Mouse (Mus musculus) cortical plate, adult 2 months (tissue): ENCODE measurements around the gene Prx. TPM values are rescaled to one million over a fixed set of nuclear protein-coding genes. Genes with fewer than 3 reads are reported as not detected.

Experiments used
- H3K27ac ChIP-seq: fragments of 200-500 bp; 2 replicates; pipeline ENCODE4 v1.5.1; 2012; ENCODE audit warnings: low read length, control low read depth, inconsistent platforms; ENCODE audit not compliant: insufficient read depth
- H3K4me1 ChIP-seq: fragments of 200-500 bp; 2 replicates; pipeline ENCODE4 v1.6.1; 2011; ENCODE audit warnings: low read length; ENCODE audit not compliant: control insufficient read depth, insufficient read depth
- H3K4me3 ChIP-seq: fragments of 200-500 bp; 2 replicates; pipeline ENCODE4 v1.5.1; 2011; ENCODE audit warnings: mild to moderate bottlenecking, low read length, control low read depth; ENCODE audit not compliant: insufficient read depth
- CTCF ChIP-seq: fragments of 200-500 bp; IDR thresholded peaks from 2 replicates; pipeline ENCODE4 v1.5.1; 2011; ENCODE audit warnings: mild to moderate bottlenecking, control low read depth, low read length; ENCODE audit not compliant: insufficient read depth; ENCODE audit errors: extremely low read depth
- POLR2A ChIP-seq: fragments of 200-500 bp; IDR thresholded peaks from 2 replicates; pipeline ENCODE4 v1.6.1; 2011; ENCODE audit warnings: mild to moderate bottlenecking, low read length, control low read depth; ENCODE audit not compliant: insufficient read depth; ENCODE audit errors: extremely low read depth
- polyA plus RNA-seq: library from polyadenylated mRNA; depleted of rRNA; stranded (reverse); fragments of >200 nt; gene quantifications from 2 replicates; pipeline ENCODE4 v1.2.3, GENCODE M21; 2012

Gene Prx
- polyA plus RNA-seq, 1 experiment, result 0.29 TPM

DNA sequence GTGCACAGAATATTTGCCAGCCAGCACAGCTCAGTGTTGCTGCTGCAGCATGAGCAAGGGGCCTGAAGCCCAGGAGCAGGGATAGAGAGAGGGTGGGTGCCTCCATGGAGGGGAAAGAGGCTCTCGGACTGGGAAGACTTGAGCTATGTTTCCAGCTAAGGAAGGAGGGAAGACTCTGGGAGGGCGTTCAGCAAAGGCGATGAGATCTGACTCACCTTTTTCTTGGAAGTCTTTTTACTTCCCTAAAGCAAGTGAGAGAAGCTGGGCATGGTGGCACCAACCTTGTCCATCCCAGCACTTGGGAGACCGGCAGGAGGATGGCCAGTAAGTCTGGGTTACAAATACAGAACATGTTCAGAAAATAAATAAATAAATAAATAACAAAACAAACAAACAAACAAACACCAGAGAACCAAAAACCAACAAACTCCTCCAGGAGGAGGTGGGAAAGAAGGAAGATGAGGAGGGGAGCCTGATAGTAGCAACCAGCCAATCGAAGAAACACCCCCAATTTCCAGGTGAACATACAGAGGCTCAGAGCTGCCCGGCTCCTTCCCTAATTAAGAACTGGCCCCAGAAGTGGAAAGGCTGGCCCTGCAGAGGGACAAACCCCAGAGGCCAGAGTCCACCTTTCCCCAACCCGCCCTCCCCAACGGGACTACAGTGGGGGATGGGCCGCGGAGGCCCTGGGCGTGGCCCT, 18.0 kb upstream of the Prx start:
- H3K4me3 ChIP-seq, result peak overlapping the region; percentile 40
- H3K4me1 ChIP-seq, result no peaks in the 10 kb centered on the region
- H3K27ac ChIP-seq, result no peak overlapping the region
- TF ChIP-seq CTCF, result no peak
- TF ChIP-seq POLR2A, result no peak

DNA sequence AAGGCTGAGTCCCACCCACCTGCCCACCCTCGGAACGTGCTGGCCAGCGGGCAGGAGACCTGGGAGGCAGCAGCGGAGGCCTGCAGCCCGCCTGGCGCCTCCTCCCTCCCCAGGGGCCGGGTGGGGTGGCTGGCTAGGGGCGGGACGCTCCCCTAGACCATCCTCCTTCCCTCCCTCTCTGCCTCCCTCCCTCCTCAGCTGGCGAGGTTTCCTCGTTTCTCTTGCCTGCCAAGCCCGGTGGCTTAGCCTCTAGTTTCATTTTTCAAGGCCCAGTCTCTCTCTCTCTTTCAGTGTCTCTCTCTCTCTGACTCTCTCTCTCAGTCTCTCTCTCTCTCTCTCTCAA, 17.5 kb upstream of the Prx start:
- Histone ChIP-seq H3K27ac (peak overlapping the region; percentile 10; the same call in 1 of the 2 replicates), H3K4me1 (no peaks in the 10 kb centered on the region), H3K4me3 (peak overlapping the region; percentile 40)
- TF ChIP-seq CTCF (no peak), POLR2A (peak; percentile 37; the same call in 1 of the 2 replicates)

DNA sequence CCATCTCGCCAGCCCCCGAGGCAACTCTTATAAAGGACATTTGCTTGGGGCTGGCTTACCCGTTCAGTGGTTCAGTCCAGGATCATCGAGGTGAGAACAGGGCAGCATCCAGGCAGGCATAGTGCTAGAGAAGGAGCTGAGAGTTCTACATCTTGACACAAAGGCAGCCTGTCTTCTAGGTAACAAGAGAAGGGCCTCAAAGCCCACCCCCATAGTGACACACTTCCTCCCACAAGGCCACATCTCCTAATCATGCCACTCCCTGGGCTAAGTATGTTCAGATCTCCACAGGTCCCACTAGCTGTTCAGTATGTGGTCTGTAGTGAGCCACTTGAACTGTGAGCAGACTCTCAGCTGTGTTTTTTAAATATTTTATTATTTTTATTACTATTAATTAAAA, 15.3 kb upstream of the Prx start:
- TF ChIP-seq CTCF, result no peak
- no peak for TF ChIP-seq POLR2A
- Histone ChIP-seq H3K4me1 (no peaks in the 10 kb centered on the region; the same call in 1 of the 2 replicates), H3K4me3 (no peak overlapping the region), H3K27ac (no peak overlapping the region)

DNA sequence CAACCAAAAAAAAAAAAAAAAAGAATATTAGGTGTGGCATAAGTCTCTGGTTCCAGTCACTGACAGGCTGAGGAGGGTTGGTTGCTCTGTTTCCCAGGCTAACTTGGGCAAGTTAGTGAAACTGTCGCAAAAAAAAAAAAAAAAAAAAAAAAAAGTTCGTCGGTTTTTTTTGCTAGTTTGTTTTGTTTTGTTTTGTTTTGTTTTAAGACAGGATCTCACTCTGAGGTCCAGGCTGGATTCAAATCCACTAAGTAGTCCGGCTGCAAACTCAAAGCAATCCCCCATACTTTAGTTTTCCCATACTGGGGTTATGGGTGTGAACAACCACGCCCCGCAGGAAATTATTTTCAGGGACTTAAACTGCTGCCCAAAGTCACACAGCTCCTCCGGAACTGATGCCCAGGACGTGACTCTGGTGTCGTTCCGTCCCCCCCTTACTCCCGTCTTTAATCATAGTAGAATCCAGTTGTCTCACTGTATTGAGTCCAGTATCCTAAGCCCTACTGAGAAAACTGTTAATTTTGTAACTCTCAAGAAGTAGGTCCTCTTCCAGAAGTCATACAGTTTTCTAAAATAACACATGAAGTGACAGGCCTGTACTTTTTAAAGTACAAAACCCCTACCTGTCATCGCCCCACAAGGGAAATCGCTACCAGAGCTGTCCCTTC, 12.9 kb upstream of the Prx start:
- Histone ChIP-seq H3K4me3 (peak overlapping the region; percentile 70), H3K4me1 (no peaks in the 10 kb centered on the region; the same call in 1 of the 2 replicates), H3K27ac (no peak overlapping the region)
- TF ChIP-seq CTCF, result no peak
- TF ChIP-seq POLR2A, result no peak

DNA sequence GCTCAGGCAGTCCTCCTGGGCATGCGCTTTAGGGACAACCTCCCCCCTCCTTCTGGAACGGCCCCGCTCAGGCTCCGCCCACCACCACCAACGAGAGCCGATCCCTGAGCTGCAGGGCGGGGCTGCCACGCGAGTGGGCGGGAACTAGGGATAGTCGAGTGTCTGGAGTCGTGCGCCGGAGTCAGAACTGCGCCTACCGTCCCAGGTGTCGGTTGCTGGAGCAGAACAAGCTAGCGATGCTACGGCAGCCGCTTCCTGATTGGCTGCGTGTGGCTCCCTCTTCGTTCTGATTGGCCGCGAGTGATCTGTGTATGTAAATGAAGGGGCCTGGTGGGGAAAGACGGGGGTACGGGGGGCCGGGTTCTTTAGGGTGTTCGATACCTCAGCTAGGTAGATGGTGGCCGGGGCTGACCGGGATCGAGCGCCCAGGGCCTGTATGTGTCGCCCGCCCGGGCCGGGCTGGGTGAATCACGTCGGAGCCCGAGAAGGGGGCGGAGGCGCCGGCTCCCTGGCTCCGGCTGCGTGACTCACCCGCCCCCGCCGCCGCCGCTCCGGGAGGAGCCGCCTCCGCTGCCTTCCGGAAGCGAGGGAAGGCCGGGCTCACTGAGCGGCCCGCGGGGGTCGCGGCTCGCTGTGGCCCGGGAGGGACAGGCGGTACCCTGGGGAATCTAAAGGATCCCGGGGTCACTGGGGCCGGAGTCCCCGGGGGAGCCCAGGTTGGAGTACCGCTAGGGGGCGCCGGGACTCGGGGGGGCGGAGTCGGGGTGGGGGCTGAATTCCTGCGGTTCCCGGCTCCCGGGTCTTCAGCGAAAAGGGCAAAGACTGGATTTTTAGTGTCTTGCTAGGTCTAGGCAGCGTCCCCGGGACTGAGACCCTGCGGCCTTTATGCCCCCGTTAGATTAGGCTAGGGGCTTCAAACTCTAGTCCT, 12.1 kb upstream of the Prx start, which contains the start of gene Sertad1:
Gene Sertad1 (plus strand): TSS at position 141 of the 928 bp plus-strand sequence.
- Histone ChIP-seq H3K27ac (peak within 1 kb of the TSS; percentile 94), H3K4me1 (no peaks in the 10 kb centered on the region; the same call in 1 of the 2 replicates), H3K4me3 (peak within 1 kb of the TSS; percentile 70)
- TF ChIP-seq CTCF (no peak), POLR2A (peak; percentile 100)

DNA sequence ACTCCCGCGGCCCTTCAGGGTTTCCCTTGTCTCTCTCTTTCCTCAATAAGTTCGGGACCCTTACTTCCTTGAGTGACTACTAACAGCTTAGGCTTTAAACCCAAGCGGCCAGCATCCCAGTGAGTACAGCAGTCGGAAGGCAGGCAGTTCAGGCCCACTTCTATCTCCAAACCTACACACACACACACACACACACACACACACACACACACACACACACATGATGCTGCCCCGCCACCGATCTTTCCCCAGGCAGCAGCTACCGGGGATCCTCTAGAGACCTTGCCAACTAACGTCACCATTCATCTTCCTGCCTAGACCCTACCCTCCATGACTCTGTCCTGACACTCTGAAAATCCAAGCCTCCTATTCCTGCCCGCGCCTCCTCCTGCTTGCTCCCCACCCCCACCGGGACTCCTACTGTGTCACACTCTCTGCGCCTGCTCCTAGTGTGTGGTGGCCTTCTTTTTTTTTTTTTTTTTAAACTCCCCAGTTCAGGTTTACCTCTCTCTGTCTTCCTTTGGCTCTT, 11.3 kb upstream of the Prx start:
- TF ChIP-seq POLR2A (no peak), CTCF (no peak)
- Histone ChIP-seq H3K4me1 (no peaks in the 10 kb centered on the region; the same call in 1 of the 2 replicates), H3K4me3 (peak overlapping the region; percentile 70), H3K27ac (peak overlapping the region; percentile 94)

DNA sequence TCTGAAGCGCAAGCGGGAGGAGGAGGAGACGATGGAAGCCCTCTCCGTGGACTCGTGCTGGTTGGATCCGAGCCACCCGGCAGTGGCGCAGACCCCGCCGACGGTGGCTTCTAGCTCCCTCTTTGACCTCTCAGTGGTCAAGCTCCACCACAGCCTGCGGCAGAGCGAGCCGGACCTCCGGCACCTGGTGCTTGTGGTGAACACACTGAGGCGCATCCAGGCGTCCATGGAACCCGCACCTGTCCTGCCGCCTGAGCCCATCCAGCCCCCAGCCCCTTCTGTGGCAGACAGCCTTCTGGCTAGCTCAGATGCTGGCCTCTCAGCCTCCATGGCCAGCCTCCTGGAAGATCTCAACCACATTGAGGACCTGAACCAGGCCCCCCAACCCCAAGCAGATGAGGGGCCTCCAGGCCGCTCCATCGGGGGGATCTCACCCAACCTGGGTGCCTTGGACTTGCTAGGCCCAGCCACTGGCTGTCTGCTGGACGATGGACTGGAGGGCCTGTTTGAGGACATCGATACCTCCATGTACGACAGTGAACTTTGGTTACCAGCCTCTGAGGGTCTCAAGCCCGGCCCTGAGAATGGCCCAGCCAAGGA, 9.8 kb upstream of the Prx start:
- TF ChIP-seq POLR2A (no peak), CTCF (no peak)
- Histone ChIP-seq H3K27ac (no peak overlapping the region), H3K4me1 (no peaks in the 10 kb centered on the region; the same call in 1 of the 2 replicates)

DNA sequence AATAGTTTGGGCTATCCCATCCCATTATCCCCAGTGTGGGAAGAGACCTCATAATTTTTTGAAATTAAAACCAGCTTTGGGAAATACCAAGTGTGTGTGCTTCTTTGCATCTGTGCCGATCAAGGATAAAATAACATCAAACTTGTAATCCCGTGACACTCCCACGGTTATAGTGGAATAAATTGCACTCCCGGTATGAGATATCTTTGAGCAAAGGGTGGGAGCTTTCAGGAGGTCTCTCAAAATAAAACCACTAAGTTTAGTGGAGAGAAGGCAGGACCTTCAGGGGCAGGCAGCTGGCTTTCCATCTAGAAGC, 8.9 kb upstream of the Prx start:
- Histone ChIP-seq H3K4me3 (peak overlapping the region; percentile 45), H3K27ac (peak overlapping the region; percentile 90; the same call in 1 of the 2 replicates), H3K4me1 (no peaks in the 10 kb centered on the region; the same call in 1 of the 2 replicates)
- no peak for TF ChIP-seq POLR2A
- TF ChIP-seq CTCF, result no peak

More for the DNA sequence above, 9.8 kb upstream of the Prx start:
- no peak overlapping the region for H3K4me3 ChIP-seq
